Mouse (Mus musculus) heart, embryonic 12.5 days (tissue): Measurements from ENCODE around the gene Itgb1bp1. TPM values are rescaled to one million over a fixed set of nuclear protein-coding genes. Genes with fewer than 3 reads are reported as not detected.

ENCODE experiments used
- ATAC-seq: fragments of 200-750 bp; cut with Nextera tagmentation; 2 replicates; pipeline ENCODE4 v1.8.0; 2017; ENCODE audit warnings: moderate TSS enrichment, moderate library complexity; ENCODE audit not compliant: insufficient number of reproducible peaks, low FRiP score
- H3K27ac ChIP-seq: fragments of 300-500 bp; sonication (generic); 2 replicates; pipeline ENCODE4 v1.5.1; 2016; ENCODE audit warnings: mild to moderate bottlenecking, moderate library complexity; ENCODE audit not compliant: poor library complexity, severe bottlenecking
- H3K27me3 ChIP-seq: fragments of 300-500 bp; sonication (generic); replicated peaks from 2 replicates; pipeline ENCODE4 v1.6.1; 2016; ENCODE audit warnings: mild to moderate bottlenecking, moderate library complexity
- H3K36me3 ChIP-seq: fragments of 300-500 bp; sonication (generic); 2 replicates; pipeline ENCODE4 v1.6.1; 2016; ENCODE audit warnings: mild to moderate bottlenecking, moderate library complexity
- H3K4me1 ChIP-seq: fragments of 300-500 bp; sonication (generic); replicated peaks from 2 replicates; pipeline ENCODE4 v1.6.1; 2016; ENCODE audit warnings: mild to moderate bottlenecking
- H3K4me2 ChIP-seq: fragments of 300-500 bp; sonication (generic); 2 replicates; pipeline ENCODE4 v1.6.1; 2016; ENCODE audit warnings: mild to moderate bottlenecking, moderate library complexity
- H3K4me3 ChIP-seq: fragments of 300-500 bp; sonication (generic); 2 replicates; pipeline ENCODE4 v1.5.1; 2016; ENCODE audit warnings: mild to moderate bottlenecking
- H3K9ac ChIP-seq: fragments of 300-500 bp; sonication (generic); 2 replicates; pipeline ENCODE4 v1.6.1; 2016; ENCODE audit warnings: mild to moderate bottlenecking, moderate library complexity
- H3K9me3 ChIP-seq: fragments of 300-500 bp; sonication (generic); replicated peaks from 2 replicates; pipeline ENCODE4 v1.6.1; 2016; ENCODE audit warnings: mild to moderate bottlenecking, moderate library complexity
- WGBS: fragments of 180-500 bp; shearing (Covaris S2); methylation state at CpG from one replicate; pipeline ENCODE4 v1.1.7; 2016; 5-methylcytosine and 5-hydroxymethylcytosine counted together
- polyA plus RNA-seq: library from polyadenylated mRNA; unstranded; fragments of >200 nt; fragmentation: Nextera tagmentation; extraction: Ambion mirVana; gene quantifications from 2 replicates; pipeline ENCODE4 v1.2.1, GENCODE M21; 2016

Itgb1bp1 gene
- polyA plus RNA-seq, result 31.4 and 31.9 TPM in 2 replicates

GRCm38 (mm10) chr12:21286243-21286622 lies at the start of gene Itgb1bp1:
TSS of gene Itgb1bp1 (minus strand) at chr12:21286284.
- 0% methylated on average over 28 of the region's 28 CpGs for WGBS
- peaks cover 17% of the 10 kb centered on the region for H3K4me1 ChIP-seq
- H3K27me3 ChIP-seq, result no peaks in the 10 kb centered on the region
- peak within 1 kb of the TSS; percentile 86 for H3K27ac ChIP-seq
- no peaks in the 10 kb centered on the region for H3K9me3 ChIP-seq
- H3K4me2 ChIP-seq, result peak within 1 kb of the TSS; percentile 86
- ATAC-seq, result peak; percentile 96
- peaks cover 12% of the 10 kb centered on the region for H3K36me3 ChIP-seq
- peak within 1 kb of the TSS; percentile 88 for H3K4me3 ChIP-seq
- peak within 1 kb of the TSS; percentile 89 for H3K9ac ChIP-seq

- Histone ChIP-seq H3K9ac (no peak overlapping the region), H3K9me3 (no peaks in the 10 kb centered on the region), H3K27ac (no peak overlapping the region), H3K4me1 (0 out of 2 replicates have a peak, but pooled peaks cover 3% of the 10 kb centered on the region), H3K27me3 (no peaks in the 10 kb centered on the region), H3K4me2 (no peak overlapping the region), H3K4me3 (no peak overlapping the region), H3K36me3 (peaks cover 79% of the 10 kb centered on the region)
- ATAC-seq, result no peak
- WGBS, result 93% methylated on average over 7 of the region's 7 CpGs
These were observed 49.8 kb upstream of the Itgb1bp1 start for GRCm38 (mm10) chr12:21335869-21336268.

- no peak overlapping the region for H3K27ac ChIP-seq
- H3K4me3 ChIP-seq, result no peak overlapping the region
- no peak for ATAC-seq
- H3K9me3 ChIP-seq, result no peaks in the 10 kb centered on the region
- H3K27me3 ChIP-seq, result no peaks in the 10 kb centered on the region
- H3K4me2 ChIP-seq, result no peak overlapping the region
- peaks cover 7% of the 10 kb centered on the region for H3K4me1 ChIP-seq
- WGBS, result 90% methylated on average over 5 of the region's 5 CpGs
- peaks cover 73% of the 10 kb centered on the region for H3K36me3 ChIP-seq
- H3K9ac ChIP-seq, result no peak overlapping the region
These were observed 47.7 kb upstream of the Itgb1bp1 start for GRCm38 (mm10) chr12:21333766-21334165.

GRCm38 (mm10) chr12:21333021-21333420 lies 46.9 kb upstream of the Itgb1bp1 start:
- H3K9ac ChIP-seq, result no peak overlapping the region
- no peaks in the 10 kb centered on the region for H3K9me3 ChIP-seq
- 91% methylated on average over 7 of the region's 7 CpGs for WGBS
- no peak overlapping the region for H3K4me3 ChIP-seq
- H3K27ac ChIP-seq, result no peak overlapping the region
- no peak for ATAC-seq
- no peaks in the 10 kb centered on the region for H3K27me3 ChIP-seq
- peaks cover 10% of the 10 kb centered on the region for H3K4me1 ChIP-seq
- peaks cover 79% of the 10 kb centered on the region for H3K36me3 ChIP-seq
- H3K4me2 ChIP-seq, result no peak overlapping the region

- no peak for ATAC-seq
- 82% methylated on average over 6 of the region's 6 CpGs for WGBS
- no peaks in the 10 kb centered on the region for H3K9me3 ChIP-seq
- H3K27ac ChIP-seq, result no peak overlapping the region
- no peak overlapping the region for H3K4me2 ChIP-seq
- H3K4me1 ChIP-seq, result peaks cover 10% of the 10 kb centered on the region
- H3K27me3 ChIP-seq, result no peaks in the 10 kb centered on the region
- peaks cover 85% of the 10 kb centered on the region for H3K36me3 ChIP-seq
- no peak overlapping the region for H3K4me3 ChIP-seq
- H3K9ac ChIP-seq, result no peak overlapping the region
These were observed 45.6 kb upstream of the Itgb1bp1 start for GRCm38 (mm10) chr12:21331711-21332110.

- no peak overlapping the region for H3K4me3 ChIP-seq
- no peak for ATAC-seq
- peaks cover 85% of the 10 kb centered on the region for H3K36me3 ChIP-seq
- no peak overlapping the region for H3K27ac ChIP-seq
- no peaks in the 10 kb centered on the region for H3K27me3 ChIP-seq
- H3K4me2 ChIP-seq, result no peak overlapping the region
- no peaks in the 10 kb centered on the region for H3K9me3 ChIP-seq
- no peak overlapping the region for H3K9ac ChIP-seq
- peaks cover 10% of the 10 kb centered on the region for H3K4me1 ChIP-seq
- WGBS, result 86% methylated on average over 10 of the region's 10 CpGs
These were observed 45.0 kb upstream of the Itgb1bp1 start for GRCm38 (mm10) chr12:21330961-21331576.

GRCm38 (mm10) chr12:21329661-21330400 lies 43.7 kb upstream of the Itgb1bp1 start:
- peaks cover 85% of the 10 kb centered on the region for H3K36me3 ChIP-seq
- no peak for ATAC-seq
- no peak overlapping the region for H3K9ac ChIP-seq
- peaks cover 10% of the 10 kb centered on the region for H3K4me1 ChIP-seq
- H3K4me2 ChIP-seq, result no peak overlapping the region
- H3K9me3 ChIP-seq, result no peaks in the 10 kb centered on the region
- 74% methylated on average over 9 of the region's 9 CpGs for WGBS
- no peaks in the 10 kb centered on the region for H3K27me3 ChIP-seq
- H3K4me3 ChIP-seq, result no peak overlapping the region
- H3K27ac ChIP-seq, result peak overlapping the region; percentile 31; the same call in 1 of the 2 replicates

GRCm38 (mm10) chr12:21326325-21326724 lies 40.2 kb upstream of the Itgb1bp1 start:
- H3K4me3 ChIP-seq, result no peak overlapping the region
- peaks cover 10% of the 10 kb centered on the region for H3K4me1 ChIP-seq
- no peak overlapping the region for H3K9ac ChIP-seq
- H3K9me3 ChIP-seq, result no peaks in the 10 kb centered on the region
- 95% methylated on average over 3 of the region's 3 CpGs for WGBS
- ATAC-seq, result no peak
- no peak overlapping the region for H3K4me2 ChIP-seq
- no peaks in the 10 kb centered on the region for H3K27me3 ChIP-seq
- H3K27ac ChIP-seq, result no peak overlapping the region
- peaks cover 83% of the 10 kb centered on the region for H3K36me3 ChIP-seq

- WGBS, result 87% methylated on average over 8 of the region's 8 CpGs
- H3K4me1 ChIP-seq, result peaks cover 7% of the 10 kb centered on the region
- no peak overlapping the region for H3K27ac ChIP-seq
- peaks cover 86% of the 10 kb centered on the region for H3K36me3 ChIP-seq
- no peak for ATAC-seq
- H3K4me3 ChIP-seq, result no peak overlapping the region
- H3K9ac ChIP-seq, result no peak overlapping the region
- no peaks in the 10 kb centered on the region for H3K27me3 ChIP-seq
- no peaks in the 10 kb centered on the region for H3K9me3 ChIP-seq
- no peak overlapping the region for H3K4me2 ChIP-seq
These were observed 39.2 kb upstream of the Itgb1bp1 start for GRCm38 (mm10) chr12:21325266-21325665.

- no peak for ATAC-seq
- peaks cover 89% of the 10 kb centered on the region for H3K36me3 ChIP-seq
- no peak overlapping the region for H3K27ac ChIP-seq
- H3K4me1 ChIP-seq, result peaks cover 6% of the 10 kb centered on the region
- 79% methylated on average over 5 of the region's 5 CpGs for WGBS
- H3K4me2 ChIP-seq, result no peak overlapping the region
- no peaks in the 10 kb centered on the region for H3K9me3 ChIP-seq
- H3K9ac ChIP-seq, result no peak overlapping the region
- no peaks in the 10 kb centered on the region for H3K27me3 ChIP-seq
- no peak overlapping the region for H3K4me3 ChIP-seq
These were observed 38.0 kb upstream of the Itgb1bp1 start for GRCm38 (mm10) chr12:21324101-21324500.

- WGBS, result 71% methylated on average over 9 of the region's 9 CpGs
- no peaks in the 10 kb centered on the region for H3K9me3 ChIP-seq
- ATAC-seq, result no peak
- no peak overlapping the region for H3K27ac ChIP-seq
- no peak overlapping the region for H3K4me3 ChIP-seq
- peaks cover 82% of the 10 kb centered on the region for H3K36me3 ChIP-seq
- no peaks in the 10 kb centered on the region for H3K27me3 ChIP-seq
- no peak overlapping the region for H3K4me2 ChIP-seq
- H3K9ac ChIP-seq, result no peak overlapping the region
- H3K4me1 ChIP-seq, result no peaks in the 10 kb centered on the region
These were observed 36.8 kb upstream of the Itgb1bp1 start for GRCm38 (mm10) chr12:21322856-21323255.
